21 mouse cellular contexts compared by ENCODE assay signal in genomic region chr1:56951525-56951924, GRCm38 (mm10). TPM values are rescaled to one million over a fixed set of nuclear protein-coding genes. Genes with fewer than 3 reads are reported as not detected.
DNase-seq lines count a peak whose midpoint lies in the region; ATAC-seq and TF ChIP-seq lines count a peak whose summit lies in the region.
"Had no signal": no experiment of that assay in that cellular context is flagged by ENCODE, and none has a peak within 500 bp of the region (broad histone marks: within the 10 kb centered on the region; RNA-seq: fewer than 3 reads in every experiment).

No protein-coding gene starts in this region.

- no peaks in the 10 kb centered on the region for H3K27me3 ChIP-seq in forebrain, embryonic 13.5 days
- H3K27me3 ChIP-seq in forebrain, embryonic 10.5 days (ENCODE audit: poor library complexity, severe bottlenecking): no peaks in the 10 kb centered on the region
- H3K27me3 ChIP-seq in ES-Bruce4 (ENCODE audit: control insufficient read depth, insufficient read depth, low read length, poor library complexity, severe bottlenecking): no peaks in the 10 kb centered on the region
- H3K27me3 ChIP-seq in intestine, embryonic 15.5 days (replicated peaks): no peaks in the 10 kb centered on the region
- H3K27me3 ChIP-seq: embryonic facial prominence, embryonic 13.5 days; heart, embryonic 12.5 days had no signal

- H3K27ac ChIP-seq in forebrain, embryonic 13.5 days: no peak overlapping the region
- H3K27ac ChIP-seq in forebrain, embryonic 10.5 days: no peak overlapping the region
- 0 out of 2 replicates have a peak overlapping the region, but pooled peaks have one; percentile 54 for H3K27ac ChIP-seq in ES-Bruce4 (ENCODE audit: insufficient read depth, low read length)
- H3K27ac ChIP-seq in intestine, embryonic 15.5 days: no peak overlapping the region
- H3K27ac ChIP-seq: embryonic facial prominence, embryonic 13.5 days; heart, adult 2 months; hindbrain, embryonic 10.5 days; hindbrain, embryonic 14.5 days had no signal

- WGBS in forebrain, embryonic 13.5 days: 49% methylated on average over 6 of the region's 6 CpGs
- 74% methylated on average over 6 of the region's 6 CpGs for WGBS in forebrain, embryonic 10.5 days
- 59% methylated on average over 6 of the region's 6 CpGs for WGBS in intestine, embryonic 15.5 days

- no peak overlapping the region for H3K4me3 ChIP-seq in forebrain, embryonic 13.5 days
- no peak overlapping the region for H3K4me3 ChIP-seq in forebrain, embryonic 10.5 days
- no peak overlapping the region for H3K4me3 ChIP-seq in ES-Bruce4 (ENCODE audit: low read depth, low read length)
- H3K4me3 ChIP-seq in intestine, embryonic 15.5 days (replicated peaks): no peak overlapping the region
- H3K4me3 ChIP-seq: embryonic facial prominence, embryonic 13.5 days; heart, adult 2 months; heart, embryonic 12.5 days; hindbrain, embryonic 10.5 days had no signal

- 0 out of 2 replicates have a peak, but pooled peaks cover 4% of the 10 kb centered on the region for H3K4me1 ChIP-seq in forebrain, embryonic 13.5 days
- H3K4me1 ChIP-seq in forebrain, embryonic 10.5 days: 0 out of 2 replicates have a peak, but pooled peaks cover 11% of the 10 kb centered on the region
- H3K4me1 ChIP-seq in ES-Bruce4 (ENCODE audit: control insufficient read depth, insufficient read depth, low read length): peaks cover 3% of the 10 kb centered on the region
- H3K4me1 ChIP-seq in intestine, embryonic 15.5 days (replicated peaks): 0 out of 2 replicates have a peak, but pooled peaks cover 6% of the 10 kb centered on the region
- H3K4me1 ChIP-seq: heart, embryonic 12.5 days; hindbrain, embryonic 10.5 days had no signal

- DNase-seq in forebrain, embryonic 10.5 days (ENCODE audit: extremely low spot score, low spot score): no peak
- DNase-seq in frontal cortex, postnatal 36 days (ENCODE audit: low spot score in 2 of 2): no peak
- DNase-seq in ovary, postnatal 36 days (ENCODE audit: low spot score): no peak
- DNase-seq: adrenal gland, adult 8-10 months; adrenal gland, postnatal 36 days; cerebellum, adult 11 months; cerebellum, adult 8-10 months; cerebellum, postnatal 14 days; gastrocnemius, postnatal 10 days; heart, adult 2 months; kidney, adult 11 months; kidney, adult 9 months had no signal

- no peak for TF ChIP-seq EP300 in ES-Bruce4 (IDR thresholded peaks at IDR 0.05; ENCODE audit: insufficient read depth, low read depth, low read length)

- no peak overlapping the region for H3K4me2 ChIP-seq in forebrain, embryonic 13.5 days
- H3K4me2 ChIP-seq in intestine, embryonic 15.5 days (replicated peaks): peak overlapping the region; percentile 37
- H3K4me2 ChIP-seq: embryonic facial prominence, embryonic 13.5 days; heart, embryonic 12.5 days; hindbrain, embryonic 14.5 days had no signal

- TF ChIP-seq CTCF in ES-Bruce4 (IDR thresholded peaks at IDR 0.05; ENCODE audit: low read depth, low read length): no peak

- H3K9ac ChIP-seq in forebrain, embryonic 13.5 days: no peak overlapping the region
- no peak overlapping the region for H3K9ac ChIP-seq in ES-Bruce4 (ENCODE audit: low read depth, poor library complexity, severe bottlenecking)
- H3K9ac ChIP-seq in intestine, embryonic 15.5 days: no peak overlapping the region
- H3K9ac ChIP-seq: embryonic facial prominence, embryonic 13.5 days; heart, embryonic 12.5 days; hindbrain, embryonic 14.5 days had no signal

- no peaks in the 10 kb centered on the region; the same call in 1 of the 2 replicates for H3K36me3 ChIP-seq in forebrain, embryonic 13.5 days (ENCODE audit: poor library complexity, severe bottlenecking)
- H3K36me3 ChIP-seq in forebrain, embryonic 10.5 days (replicated peaks): peaks cover 19% of the 10 kb centered on the region
- H3K36me3 ChIP-seq in ES-Bruce4 (ENCODE audit: control insufficient read depth, insufficient read depth, low read length, poor library complexity, severe bottlenecking): no peaks in the 10 kb centered on the region
- H3K36me3 ChIP-seq in intestine, embryonic 15.5 days: no peaks in the 10 kb centered on the region
- H3K36me3 ChIP-seq: heart, embryonic 12.5 days had no signal

- TF ChIP-seq POLR2A in ES-Bruce4 (IDR thresholded peaks at IDR 0.05; ENCODE audit: insufficient read depth, low read length): no peak

- H3K9me3 ChIP-seq in forebrain, embryonic 13.5 days (replicated peaks): no peaks in the 10 kb centered on the region
- no peaks in the 10 kb centered on the region for H3K9me3 ChIP-seq in forebrain, embryonic 10.5 days
- H3K9me3 ChIP-seq in ES-Bruce4 (replicated peaks; ENCODE audit: control insufficient read depth, insufficient read depth, low read length, poor library complexity, severe bottlenecking): no peaks in the 10 kb centered on the region
- H3K9me3 ChIP-seq in intestine, embryonic 15.5 days: no peaks in the 10 kb centered on the region
- H3K9me3 ChIP-seq: embryonic facial prominence, embryonic 13.5 days; heart, embryonic 12.5 days; hindbrain, embryonic 10.5 days had no signal

- 0 out of 2 replicates have a peak, but pooled peaks have one; percentile 41 for ATAC-seq in forebrain, embryonic 13.5 days
- ATAC-seq in frontal cortex, adult (ENCODE audit: low TSS enrichment): peak; percentile 20; the same call in 1 of the 2 replicates
- peak; percentile 79 for ATAC-seq in intestine, embryonic 15.5 days
- ATAC-seq in megakaryocyte, adult 5-6 weeks (ENCODE audit: poor library complexity, severe bottlenecking): no peak

RNA-seq across cellular contexts. Expression of gene Satb2, which starts 26.9 kb away (rescaled TPM):
- 5.5 and 10.2 TPM in 2 replicates for polyA plus RNA-seq in forebrain, embryonic 13.5 days (2015; fragmentation: Nextera tagmentation; extraction: Ambion mirVana)
- 0.91 and 1.4 TPM in 2 replicates for polyA plus RNA-seq in forebrain, embryonic 10.5 days (2016; fragmentation: Nextera tagmentation; extraction: Ambion mirVana)
- polyA plus RNA-seq in ES-Bruce4 (2011; ENCODE audit: insufficient read depth, insufficient read length, low read depth, missing spikeins): 5.2 and 5.5 TPM in 2 replicates
- 2.7 and 2.9 TPM in 2 replicates for polyA plus RNA-seq in intestine, embryonic 15.5 days (2015; fragmentation: Nextera tagmentation; extraction: Ambion mirVana)
- total RNA-seq in megakaryocyte, adult 5-6 weeks (2015): 1.1 and 1.2 TPM in 2 replicates
- 0.29 and 0.98 TPM in 2 replicates for total RNA-seq in megakaryocyte, adult 5-6 weeks (2017)
